Mouse (Mus musculus) spleen, adult 2 months (tissue): ENCODE data around the gene Ncmap. TPM values are rescaled to one million over a fixed set of nuclear protein-coding genes. Genes with fewer than 3 reads are reported as not detected.

Experiments used
- DNase-seq, 2 experiments: peaks; one replicate each; pipeline versions ENCODE4 v3.0.0 to v3.0.0-alpha.2; 2012 to 2021; ENCODE audit warnings: low spot score in 2 of 2, low read depth in 1 of 2
- H3K27ac ChIP-seq: fragments of 200-500 bp; 2 replicates; pipeline ENCODE4 v1.5.1; 2012; ENCODE audit warnings: low read length, inconsistent platforms; ENCODE audit not compliant: insufficient read depth
- H3K27me3 ChIP-seq: fragments of 200-500 bp; 2 replicates; pipeline ENCODE4 v1.6.1; 2012; ENCODE audit warnings: mild to moderate bottlenecking, moderate library complexity, low read length, inconsistent platforms; ENCODE audit not compliant: control insufficient read depth, insufficient read depth
- H3K36me3 ChIP-seq: fragments of 200-500 bp; 2 replicates; pipeline ENCODE4 v1.6.1; 2012; ENCODE audit warnings: mild to moderate bottlenecking, low read length, inconsistent platforms; ENCODE audit not compliant: control insufficient read depth, insufficient read depth
- H3K4me1 ChIP-seq: fragments of 200-500 bp; 2 replicates; pipeline ENCODE4 v1.6.1; 2011; ENCODE audit warnings: inconsistent platforms; ENCODE audit not compliant: control insufficient read depth, insufficient read depth, insufficient read length
- H3K4me3 ChIP-seq: fragments of 200-500 bp; 2 replicates; pipeline ENCODE4 v1.5.1; 2011; ENCODE audit warnings: mild to moderate bottlenecking, inconsistent platforms; ENCODE audit not compliant: insufficient read depth, insufficient read length; ENCODE audit errors: extremely low read depth
- CTCF ChIP-seq: fragments of 200-500 bp; IDR thresholded peaks from 2 replicates; pipeline ENCODE4 v1.5.1; 2011; ENCODE audit warnings: mild to moderate bottlenecking, inconsistent platforms; ENCODE audit not compliant: insufficient read depth, insufficient read length, insufficient replicate concordance; ENCODE audit errors: extremely low read depth
- POLR2A ChIP-seq: fragments of 200-500 bp; IDR thresholded peaks from 2 replicates; pipeline ENCODE4 v1.6.1; 2011; ENCODE audit warnings: low read depth, low read length, inconsistent platforms
- WGBS: fragments of 180-500 bp; shearing (Covaris S2); methylation state at CpG from one replicate; pipeline ENCODE4 v1.1.7; 2018; 5-methylcytosine and 5-hydroxymethylcytosine counted together
- polyA plus RNA-seq: library from polyadenylated mRNA; depleted of rRNA; stranded (reverse); fragments of >200 nt; gene quantifications from 2 replicates; pipeline ENCODE4 v1.2.3, GENCODE M21; 2012

Gene Ncmap
- polyA plus RNA-seq, 1 experiment, result 1.2 TPM

DNA sequence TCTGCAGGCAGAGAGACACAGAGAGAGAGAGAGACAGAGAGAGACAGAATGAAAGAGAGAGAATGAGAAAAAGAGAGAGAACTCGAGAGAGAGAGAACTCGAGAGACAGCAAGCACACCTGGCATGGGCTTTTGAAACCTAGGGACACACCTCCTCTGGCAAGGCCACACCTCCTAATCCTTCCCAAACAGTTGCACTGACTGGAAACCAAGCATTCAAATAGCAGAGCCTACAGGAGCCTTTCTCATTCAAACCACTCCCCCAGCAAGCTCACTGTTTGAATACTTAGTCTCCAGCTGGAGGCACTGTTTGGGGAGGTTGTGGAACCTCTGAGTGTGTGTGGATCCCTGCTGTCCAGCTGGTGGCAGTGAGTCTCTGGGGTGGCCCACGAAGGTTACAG is 5.2 kb downstream of the Ncmap start:
- Histone ChIP-seq H3K27me3 (peaks cover 3% of the 10 kb centered on the region; the same call in 1 of the 2 replicates), H3K27ac (no peak overlapping the region), H3K4me3 (no peak overlapping the region), H3K4me1 (no peaks in the 10 kb centered on the region), H3K36me3 (no peaks in the 10 kb centered on the region)
- TF ChIP-seq POLR2A (no peak), CTCF (no peak)
- 92% methylated on average over 3 of the region's 3 CpGs for WGBS
- DNase-seq, result no peak

GRCm38 (mm10) chr4:135391014-135391413 is 7.0 kb downstream of the Ncmap start:
- no peaks in the 10 kb centered on the region for H3K4me1 ChIP-seq
- no peaks in the 10 kb centered on the region for H3K36me3 ChIP-seq
- H3K27ac ChIP-seq, result no peak overlapping the region
- H3K27me3 ChIP-seq, result no peaks in the 10 kb centered on the region
- no peak for TF ChIP-seq POLR2A
- no peak for TF ChIP-seq CTCF
- no peak overlapping the region for H3K4me3 ChIP-seq
- no peak for DNase-seq
- WGBS, result 69% methylated on average over 6 of the region's 6 CpGs

DNA sequence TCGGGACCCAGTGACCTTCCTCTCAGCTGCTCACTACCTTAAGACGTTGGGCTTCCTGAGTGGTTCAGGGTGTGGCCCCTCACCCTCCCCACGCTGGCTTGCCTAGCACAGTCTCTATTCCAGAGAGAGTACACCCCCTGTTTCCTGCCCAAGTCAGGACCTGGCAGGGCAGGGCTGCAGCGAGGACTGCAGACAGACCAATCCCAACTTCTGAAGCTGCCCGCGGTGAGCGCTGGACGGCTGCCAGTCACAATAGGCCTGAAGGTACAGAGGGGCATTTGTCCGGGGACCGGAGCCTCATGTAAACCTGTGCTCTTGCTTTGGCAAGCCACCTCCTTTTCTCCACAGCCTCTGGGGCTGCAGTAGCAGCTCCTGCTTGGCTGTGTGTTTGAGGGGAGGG is 12.4 kb downstream of the Ncmap start:
- WGBS, result 30% methylated on average over 10 of the region's 10 CpGs

DNA sequence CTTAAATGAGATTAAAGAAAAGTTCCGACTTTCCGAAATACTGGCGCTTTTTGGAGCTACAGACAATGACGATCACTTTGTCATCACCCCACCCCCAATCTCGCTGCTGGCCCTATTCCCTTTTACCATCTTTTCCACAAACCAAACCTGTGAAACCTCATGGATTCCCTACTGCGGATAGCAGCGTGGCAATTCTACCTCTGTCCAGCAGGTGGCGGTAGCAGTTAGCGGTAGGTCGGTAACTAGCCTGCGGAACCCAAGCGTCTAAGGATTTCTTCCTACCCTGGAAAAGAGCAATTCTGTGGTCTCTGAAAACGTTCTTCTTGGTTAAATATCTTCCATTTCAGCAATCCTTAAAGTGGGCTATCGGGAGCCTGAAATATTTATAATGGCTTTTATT is 15.7 kb downstream of the Ncmap start:
- Histone ChIP-seq H3K27ac (no peak overlapping the region), H3K4me1 (no peaks in the 10 kb centered on the region), H3K36me3 (no peaks in the 10 kb centered on the region), H3K27me3 (no peaks in the 10 kb centered on the region), H3K4me3 (no peak overlapping the region)
- DNase-seq, result peak; percentile 43 to 58
- TF ChIP-seq CTCF, result peak; percentile 87; the same call in 1 of the 2 replicates
- no peak for TF ChIP-seq POLR2A
- 6% methylated on average over 14 of the region's 14 CpGs for WGBS

More for the DNA sequence above, 12.4 kb downstream of the Ncmap start:
- Histone ChIP-seq H3K4me1 (no peaks in the 10 kb centered on the region), H3K27me3 (no peaks in the 10 kb centered on the region), H3K4me3 (no peak overlapping the region), H3K27ac (no peak overlapping the region), H3K36me3 (no peaks in the 10 kb centered on the region)
- no peak for DNase-seq
- TF ChIP-seq CTCF (no peak), POLR2A (no peak)

GRCm38 (mm10) chr4:135381355-135381754 is 16.7 kb downstream of the Ncmap start:
- DNase-seq, result no peak
- Histone ChIP-seq H3K27ac (no peak overlapping the region), H3K36me3 (no peaks in the 10 kb centered on the region), H3K4me1 (no peaks in the 10 kb centered on the region), H3K4me3 (no peak overlapping the region), H3K27me3 (no peaks in the 10 kb centered on the region)
- 72% methylated on average over 8 of the region's 8 CpGs for WGBS
- TF ChIP-seq POLR2A (no peak), CTCF (no peak)

- no peak overlapping the region for H3K27ac ChIP-seq
- H3K36me3 ChIP-seq, result no peaks in the 10 kb centered on the region
- H3K4me3 ChIP-seq, result no peak overlapping the region
- no peak for TF ChIP-seq POLR2A
- no peak for TF ChIP-seq CTCF
- DNase-seq, result no peak
- no peaks in the 10 kb centered on the region for H3K27me3 ChIP-seq
- 84% methylated on average over 11 of the region's 11 CpGs for WGBS
- H3K4me1 ChIP-seq, result no peaks in the 10 kb centered on the region
Measured at GRCm38 (mm10) chr4:135377241-135377640, 20.8 kb downstream of the Ncmap start.

GRCm38 (mm10) chr4:135375444-135375843 is 22.6 kb downstream of the Ncmap start:
- TF ChIP-seq POLR2A (no peak), CTCF (peak; percentile 19; the same call in 1 of the 2 replicates)
- no peak overlapping the region for H3K27ac ChIP-seq
- H3K4me3 ChIP-seq, result no peak overlapping the region
- H3K4me1 ChIP-seq, result no peaks in the 10 kb centered on the region
- no peaks in the 10 kb centered on the region for H3K36me3 ChIP-seq
- DNase-seq, result no peak
- H3K27me3 ChIP-seq, result no peaks in the 10 kb centered on the region
- WGBS, result 71% methylated on average over 3 of the region's 3 CpGs

GRCm38 (mm10) chr4:135373299-135373698 is 24.7 kb downstream of the Ncmap start:
- Histone ChIP-seq H3K27ac (no peak overlapping the region), H3K27me3 (no peaks in the 10 kb centered on the region), H3K36me3 (no peaks in the 10 kb centered on the region), H3K4me1 (no peaks in the 10 kb centered on the region), H3K4me3 (no peak overlapping the region)
- TF ChIP-seq CTCF, result no peak
- TF ChIP-seq POLR2A, result no peak
- no peak for DNase-seq
- WGBS, result 78% methylated on average over 5 of the region's 5 CpGs
